Mouse (Mus musculus) bone marrow, adult 2 months (tissue): Measurements from ENCODE around the gene Mrpl44. TPM values are rescaled to one million over a fixed set of nuclear protein-coding genes. Genes with fewer than 3 reads are reported as not detected.

Source experiments
- H3K27ac ChIP-seq: fragments of 200-500 bp; 2 replicates; pipeline ENCODE4 v1.5.1; 2012; ENCODE audit warnings: low read depth, mild to moderate bottlenecking, control low read depth, inconsistent platforms, low read length; ENCODE audit not compliant: control insufficient read depth, poor library complexity, insufficient read depth
- H3K4me1 ChIP-seq: fragments of 200-500 bp; 2 replicates; pipeline ENCODE4 v1.6.1; 2011; ENCODE audit warnings: low read length; ENCODE audit not compliant: control insufficient read depth, insufficient read depth
- H3K4me3 ChIP-seq: fragments of 200-500 bp; replicated peaks from 2 replicates; pipeline ENCODE3; 2011; ENCODE audit warnings: mild to moderate bottlenecking, low read depth, low read length, control low read depth; ENCODE audit not compliant: control insufficient read depth
- CTCF ChIP-seq: fragments of 200-500 bp; IDR thresholded peaks from 2 replicates; pipeline ENCODE4 v1.5.1; 2011; ENCODE audit warnings: low read length, control low read depth; ENCODE audit not compliant: control insufficient read depth, insufficient read depth
- POLR2A ChIP-seq: fragments of 200-500 bp; IDR thresholded peaks from 2 replicates; pipeline ENCODE4 v1.6.1; 2011; ENCODE audit warnings: low read depth, mild to moderate bottlenecking, control low read depth, low read length, borderline replicate concordance; ENCODE audit not compliant: control insufficient read depth
- WGBS: fragments of 180-500 bp; shearing (Covaris S2); methylation state at CpG from one replicate; pipeline ENCODE4 v1.1.7; 2018; 5-methylcytosine and 5-hydroxymethylcytosine counted together
- polyA plus RNA-seq: library from polyadenylated mRNA; stranded (reverse); fragments of >200 nt; gene quantifications from 2 replicates; pipeline ENCODE4 v1.2.4, GENCODE M21; 2011; ENCODE audit warnings: low replicate concordance; ENCODE audit not compliant: missing spikeins, insufficient read depth, insufficient read length

Gene Mrpl44
- 10.1 and 17.1 TPM in 2 replicates for polyA plus RNA-seq

DNA sequence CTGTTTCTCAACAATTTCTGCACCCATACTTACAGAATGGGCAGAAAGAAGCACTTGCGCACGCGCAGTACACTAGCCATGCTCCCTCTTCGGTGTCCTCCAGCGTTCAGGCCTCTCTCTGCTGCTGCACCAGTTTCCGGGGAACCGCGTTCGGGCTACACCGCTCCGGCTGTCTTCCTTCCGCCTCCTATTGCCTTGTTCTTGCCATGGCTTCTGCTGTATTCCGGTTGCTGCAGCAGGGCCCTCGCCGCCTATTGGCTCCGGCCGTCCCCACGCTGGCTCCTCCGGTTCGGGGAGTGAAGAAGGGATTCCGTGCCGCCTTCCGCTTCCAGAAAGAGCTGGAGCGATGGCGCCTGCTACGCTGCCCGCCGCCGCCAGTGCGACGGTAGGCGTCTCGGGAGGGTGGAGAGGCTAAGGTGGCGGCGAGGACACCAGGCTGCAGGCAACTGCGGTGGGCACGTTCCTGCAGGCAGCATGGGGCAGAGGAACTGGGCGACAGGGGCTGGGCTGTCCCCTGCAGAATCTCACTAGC, at the start of gene Mrpl44, which contains the start of gene Wdfy1:
TSS of gene Mrpl44 (plus strand) at position 92 of the 532 bp plus-strand sequence.
TSS of gene Wdfy1 (minus strand) at position 217 of the 532 bp plus-strand sequence.
- H3K27ac ChIP-seq, result peak within 1 kb of the TSS; percentile 86
- no peak for TF ChIP-seq CTCF
- TF ChIP-seq POLR2A, result peak; percentile 63; the same call in 1 of the 2 replicates
- WGBS, result under 1% methylated on average over 38 of the region's 38 CpGs
- H3K4me1 ChIP-seq, result no peaks in the 10 kb centered on the region; the same call in 1 of the 2 replicates
- peak within 1 kb of the TSS; percentile 82 for H3K4me3 ChIP-seq

- WGBS, result 77% methylated on average over 5 of the region's 5 CpGs
- TF ChIP-seq CTCF (no peak), POLR2A (no peak)
- Histone ChIP-seq H3K4me1 (peaks cover 4% of the 10 kb centered on the region; the same call in 1 of the 2 replicates), H3K4me3 (no peak overlapping the region), H3K27ac (no peak overlapping the region)
These were observed 41.0 kb upstream of the Mrpl44 start for GRCm38 (mm10) chr1:79734794-79735193.

DNA sequence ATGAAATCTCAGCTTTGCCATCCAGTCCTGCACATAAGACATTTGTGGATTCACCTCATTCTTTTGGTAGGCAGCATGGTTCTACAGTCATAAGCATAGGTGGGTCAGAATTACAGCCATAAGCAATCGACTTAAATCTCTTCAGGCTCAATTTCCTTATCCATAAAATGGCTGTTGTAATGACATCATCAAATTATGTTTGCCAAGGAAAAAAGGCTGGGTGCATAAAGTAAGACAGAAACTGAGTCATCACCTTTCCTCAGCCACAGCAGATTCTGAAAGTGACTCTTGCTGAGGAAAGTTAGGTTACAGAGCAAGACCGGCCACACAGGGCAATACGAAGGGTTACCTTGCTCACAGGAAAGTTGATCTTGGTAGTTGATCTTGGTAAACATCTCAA, 39.4 kb upstream of the Mrpl44 start:
- Histone ChIP-seq H3K4me1 (peaks cover 9% of the 10 kb centered on the region), H3K27ac (no peak overlapping the region), H3K4me3 (no peak overlapping the region)
- TF ChIP-seq CTCF (no peak), POLR2A (no peak)
- WGBS, result 90% methylated on average over 3 of the region's 3 CpGs

- H3K4me1 ChIP-seq, result peaks cover 9% of the 10 kb centered on the region
- TF ChIP-seq POLR2A, result no peak
- TF ChIP-seq CTCF, result no peak
- H3K4me3 ChIP-seq, result no peak overlapping the region
- H3K27ac ChIP-seq, result peak overlapping the region; percentile 39; the same call in 1 of the 2 replicates
- 47% methylated on average over 2 of the region's 2 CpGs for whole genome bisulfite sequencing
These were observed 36.1 kb upstream of the Mrpl44 start for GRCm38 (mm10) chr1:79739726-79740125.

GRCm38 (mm10) chr1:79741002-79741401, 34.8 kb upstream of the Mrpl44 start:
- peak overlapping the region; percentile 47; the same call in 1 of the 2 replicates for H3K27ac ChIP-seq
- H3K4me3 ChIP-seq, result no peak overlapping the region
- TF ChIP-seq POLR2A (no peak), CTCF (no peak)
- WGBS, result 10% methylated on average over 4 of the region's 4 CpGs
- peaks cover 9% of the 10 kb centered on the region for H3K4me1 ChIP-seq

DNA sequence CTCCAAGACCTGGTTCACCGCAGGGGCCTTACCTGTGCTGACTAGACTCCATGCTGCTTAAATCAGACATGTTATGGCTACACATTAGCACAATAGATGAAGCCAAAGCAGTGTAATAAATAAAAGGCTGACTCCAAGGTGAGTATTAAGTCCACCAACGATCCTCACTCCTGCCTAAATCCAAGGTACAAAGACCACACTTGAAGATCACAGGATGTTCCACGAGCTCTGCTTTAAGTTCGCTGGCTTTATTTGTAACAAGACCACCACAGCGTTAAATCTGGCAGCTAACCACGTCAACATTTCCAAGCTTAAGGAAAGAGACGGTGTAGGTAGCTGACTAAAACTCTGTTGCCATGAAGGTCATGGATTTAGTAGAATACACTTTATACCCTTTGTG, 32.9 kb upstream of the Mrpl44 start:
- TF ChIP-seq CTCF (no peak), POLR2A (no peak)
- 87% methylated on average over 7 of the region's 7 CpGs for WGBS
- H3K27ac ChIP-seq, result no peak overlapping the region
- no peak overlapping the region for H3K4me3 ChIP-seq
- H3K4me1 ChIP-seq, result peaks cover 9% of the 10 kb centered on the region

- H3K4me1 ChIP-seq, result peaks cover 9% of the 10 kb centered on the region
- no peak overlapping the region for H3K4me3 ChIP-seq
- no peak overlapping the region for H3K27ac ChIP-seq
- TF ChIP-seq POLR2A, result no peak
- TF ChIP-seq CTCF, result no peak
- WGBS, result 72% methylated on average over 1 of the region's 1 CpGs
These were observed 32.4 kb upstream of the Mrpl44 start for GRCm38 (mm10) chr1:79743385-79743784.

DNA sequence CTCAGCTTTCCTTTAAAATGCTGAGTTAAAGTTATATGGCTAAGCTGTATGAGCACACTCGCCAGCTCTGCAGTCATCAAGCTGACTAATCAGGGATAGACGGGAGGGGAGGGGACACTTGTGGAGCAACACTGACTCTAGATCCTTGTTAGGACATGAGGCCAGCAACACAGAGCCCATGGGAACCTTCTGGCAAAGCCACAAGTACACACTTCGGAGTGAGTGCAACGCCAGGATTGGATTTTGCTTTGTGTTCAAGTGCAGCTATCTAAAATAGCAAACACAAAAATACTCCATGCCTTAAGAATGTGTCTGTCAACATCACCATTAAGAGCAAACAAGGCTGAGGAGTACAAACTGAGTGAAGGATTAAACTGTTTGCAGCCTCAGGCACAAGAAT, 29.8 kb upstream of the Mrpl44 start:
- TF ChIP-seq POLR2A, result no peak
- TF ChIP-seq CTCF, result no peak
- Histone ChIP-seq H3K4me1 (peaks cover under 1% of the 10 kb centered on the region; the same call in 1 of the 2 replicates), H3K27ac (no peak overlapping the region), H3K4me3 (no peak overlapping the region)
- 75% methylated on average over 4 of the region's 4 CpGs for WGBS
